Mouse (Mus musculus) liver, embryonic 16.5 days (tissue): ENCODE data around the gene Yif1b. TPM values are rescaled to one million over a fixed set of nuclear protein-coding genes. Genes with fewer than 3 reads are reported as not detected.
"Not testable (repeated sequence)": the region's sequence is repeated elsewhere in the genome, so short reads cannot be mapped to it uniquely, and the experiment has no call there.

Experiments
- ATAC-seq: fragments of 200-750 bp; cut with Nextera tagmentation; 2 replicates; pipeline ENCODE4 v1.8.0; 2017; ENCODE audit warnings: low read depth, mild to moderate bottlenecking, moderate number of reproducible peaks, moderate library complexity
- H3K27ac ChIP-seq: fragments of 300-500 bp; sonication (generic); 2 replicates; pipeline ENCODE4 v1.5.1; 2014; ENCODE audit warnings: mild to moderate bottlenecking, low read length
- H3K27me3 ChIP-seq: fragments of 300-500 bp; sonication (generic); 2 replicates; pipeline ENCODE4 v1.6.1; 2014; ENCODE audit warnings: low read depth, low read length, mixed read lengths; ENCODE audit not compliant: control insufficient read depth, insufficient read depth
- H3K36me3 ChIP-seq: fragments of 300-500 bp; sonication (generic); 2 replicates; pipeline ENCODE4 v1.6.1; 2014; ENCODE audit warnings: mild to moderate bottlenecking; ENCODE audit not compliant: control insufficient read depth, insufficient read depth
- H3K4me1 ChIP-seq: fragments of 300-500 bp; sonication (generic); 2 replicates; pipeline ENCODE4 v1.6.1; 2014; ENCODE audit warnings: low read depth, low read length, mixed read lengths; ENCODE audit not compliant: control insufficient read depth
- H3K4me2 ChIP-seq: fragments of 300-500 bp; sonication (generic); 2 replicates; pipeline ENCODE4 v1.6.1; 2014; ENCODE audit warnings: low read depth, low read length, mixed read lengths
- H3K4me3 ChIP-seq: fragments of 300-500 bp; sonication (generic); 2 replicates; pipeline ENCODE4 v1.5.1; 2014; ENCODE audit warnings: low read depth, mild to moderate bottlenecking, low read length
- H3K9ac ChIP-seq: fragments of 300-500 bp; sonication (generic); 2 replicates; pipeline ENCODE4 v1.6.1; 2014; ENCODE audit warnings: low read depth, low read length
- H3K9me3 ChIP-seq: fragments of 300-500 bp; sonication (generic); replicated peaks from 2 replicates; pipeline ENCODE4 v1.6.1; 2016; ENCODE audit warnings: low read length; ENCODE audit not compliant: control insufficient read depth
- WGBS: fragments of 180-500 bp; shearing (Covaris S2); extraction: QIAGEN DNeasy Blood & Tissue Kit; methylation state at CpG from one replicate; pipeline ENCODE4 v1.1.7; 2014; ENCODE audit not compliant: insufficient replicate concordance; 5-methylcytosine and 5-hydroxymethylcytosine counted together
- polyA plus RNA-seq: library from polyadenylated mRNA; unstranded; fragments of >200 nt; fragmentation: Nextera tagmentation; extraction: Ambion mirVana; gene quantifications from 2 replicates; pipeline ENCODE4 v1.2.1, GENCODE M21; 2015

The Yif1b gene
- 40.3 and 43.0 TPM in 2 replicates for polyA plus RNA-seq

DNA sequence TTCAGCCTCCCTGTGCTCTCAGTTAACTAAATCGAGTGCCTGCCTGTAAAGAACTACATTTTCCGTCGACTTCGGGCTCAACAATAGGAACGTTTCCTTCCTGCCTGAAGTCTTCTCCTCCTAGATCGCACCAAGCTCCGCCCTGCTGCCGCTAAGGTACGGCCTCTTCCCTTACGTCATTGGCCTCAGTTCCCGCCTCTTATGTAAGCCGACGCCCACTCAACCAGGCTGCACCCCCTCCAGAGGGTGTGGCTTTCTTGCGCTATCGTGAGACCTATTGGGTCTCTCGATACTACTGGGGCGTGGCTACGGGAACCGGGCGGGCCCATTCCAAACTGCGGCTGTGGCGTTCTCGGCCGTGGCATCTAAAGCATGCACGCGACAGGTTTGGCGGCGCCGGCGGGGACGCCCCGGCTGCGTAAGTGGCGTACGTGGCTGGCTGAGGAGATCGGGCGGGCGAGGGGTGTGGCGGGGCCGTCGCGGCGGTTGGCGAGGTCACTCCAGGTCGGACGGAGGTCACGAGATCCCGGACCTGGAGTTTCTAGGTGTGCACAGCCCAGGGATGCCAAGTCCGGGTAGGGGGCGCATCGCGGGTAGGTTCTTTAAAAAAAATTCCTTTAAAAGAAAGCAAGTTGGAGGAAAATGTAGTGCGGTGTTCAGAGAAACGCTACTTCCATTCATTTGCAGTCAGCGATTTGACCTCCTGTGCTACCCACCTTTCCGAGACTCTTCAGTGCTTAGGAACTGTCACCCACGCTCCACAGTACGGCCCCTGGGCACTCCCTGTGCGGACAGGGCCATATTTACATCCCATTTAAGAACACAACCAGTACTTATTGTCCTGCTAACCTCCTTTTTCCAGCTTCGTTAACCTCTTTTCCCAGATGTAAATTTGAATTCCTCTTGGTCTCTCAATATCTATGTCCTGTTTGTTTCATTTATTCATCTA lies at the start of gene Yif1b:
Yif1b (plus strand) TSS at position 311 of the 949 bp plus-strand sequence.
- peak within 1 kb of the TSS; percentile 77 for H3K4me3 ChIP-seq
- peak within 1 kb of the TSS; percentile 69 for H3K9ac ChIP-seq
- H3K36me3 ChIP-seq, result no peaks in the 10 kb centered on the region
- H3K4me2 ChIP-seq, result peak within 1 kb of the TSS; percentile 92
- ATAC-seq, result peak; percentile 98
- no peaks in the 10 kb centered on the region for H3K9me3 ChIP-seq
- WGBS, result under 1% methylated on average over 60 of the region's 60 CpGs
- H3K27ac ChIP-seq, result peak within 1 kb of the TSS; percentile 87
- peaks cover 15% of the 10 kb centered on the region for H3K4me1 ChIP-seq
- H3K27me3 ChIP-seq, result no peaks in the 10 kb centered on the region; the same call in 1 of the 2 replicates

DNA sequence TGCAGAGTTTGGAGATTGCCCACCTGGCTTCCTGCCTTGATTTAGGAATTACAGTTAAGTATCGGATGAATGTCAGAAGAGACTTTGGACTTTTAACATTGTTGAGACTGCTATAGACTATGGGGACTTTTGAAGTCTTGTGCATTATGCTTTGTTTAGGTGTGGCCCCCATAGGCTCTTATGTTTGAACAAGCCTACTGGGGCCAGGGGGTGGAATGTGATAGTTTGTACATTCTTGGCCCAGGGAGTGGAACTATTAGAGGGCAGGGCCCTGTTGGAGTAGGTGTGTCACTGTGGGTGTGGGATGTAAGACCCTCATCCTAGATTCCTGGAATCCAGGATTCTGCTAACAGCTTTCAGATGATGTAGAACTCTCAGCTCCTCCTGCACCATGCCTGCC lies 43.9 kb upstream of the Yif1b start:
- not testable (repeated sequence) for ATAC-seq, H3K9ac ChIP-seq, H3K4me3 ChIP-seq, H3K27ac ChIP-seq, H3K4me1 ChIP-seq, H3K27me3 ChIP-seq, H3K9me3 ChIP-seq, H3K4me2 ChIP-seq, H3K36me3 ChIP-seq
- WGBS, result 50% methylated on average over 1 of the region's 1 CpGs

GRCm38 (mm10) chr7:29202577-29202976 lies 35.6 kb upstream of the Yif1b start:
- Histone ChIP-seq H3K27ac (no peak overlapping the region), H3K4me2 (no peak overlapping the region), H3K4me3 (no peak overlapping the region), H3K27me3 (no peaks in the 10 kb centered on the region), H3K9ac (no peak overlapping the region), H3K4me1 (no peaks in the 10 kb centered on the region), H3K36me3 (no peaks in the 10 kb centered on the region), H3K9me3 (no peaks in the 10 kb centered on the region)
- ATAC-seq, result no peak
- 58% methylated on average over 6 of the region's 6 CpGs for WGBS

DNA sequence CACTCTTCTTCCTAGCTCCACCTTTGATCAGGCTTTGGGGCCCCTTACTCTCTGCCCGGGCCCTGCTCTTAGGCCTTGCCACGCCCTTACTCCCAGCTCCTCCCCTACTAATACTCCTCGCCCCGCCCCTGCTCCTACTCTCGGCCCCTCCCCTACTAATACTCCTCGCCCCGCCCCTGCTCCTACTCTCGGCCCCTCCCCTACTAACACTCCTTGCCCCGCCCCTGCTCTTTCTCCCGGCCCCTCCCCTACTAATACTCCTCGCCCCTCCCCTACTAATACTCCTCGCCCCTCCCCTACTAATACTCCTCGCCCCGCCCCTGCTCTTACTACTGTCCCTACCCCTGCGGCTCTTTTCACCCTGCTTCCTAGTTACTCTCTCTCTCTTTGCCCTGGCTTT lies 27.1 kb upstream of the Yif1b start:
- WGBS, result 6% methylated on average over 15 of the region's 15 CpGs
- H3K4me3 ChIP-seq, result peak overlapping the region; percentile 56
- not testable (repeated sequence) for H3K9ac ChIP-seq, H3K9me3 ChIP-seq, H3K36me3 ChIP-seq, H3K27me3 ChIP-seq, H3K4me1 ChIP-seq
- peak overlapping the region; percentile 71; the same call in 1 of the 2 replicates for H3K27ac ChIP-seq
- H3K4me2 ChIP-seq, result peak overlapping the region; percentile 72
- peak; percentile 61 for ATAC-seq

DNA sequence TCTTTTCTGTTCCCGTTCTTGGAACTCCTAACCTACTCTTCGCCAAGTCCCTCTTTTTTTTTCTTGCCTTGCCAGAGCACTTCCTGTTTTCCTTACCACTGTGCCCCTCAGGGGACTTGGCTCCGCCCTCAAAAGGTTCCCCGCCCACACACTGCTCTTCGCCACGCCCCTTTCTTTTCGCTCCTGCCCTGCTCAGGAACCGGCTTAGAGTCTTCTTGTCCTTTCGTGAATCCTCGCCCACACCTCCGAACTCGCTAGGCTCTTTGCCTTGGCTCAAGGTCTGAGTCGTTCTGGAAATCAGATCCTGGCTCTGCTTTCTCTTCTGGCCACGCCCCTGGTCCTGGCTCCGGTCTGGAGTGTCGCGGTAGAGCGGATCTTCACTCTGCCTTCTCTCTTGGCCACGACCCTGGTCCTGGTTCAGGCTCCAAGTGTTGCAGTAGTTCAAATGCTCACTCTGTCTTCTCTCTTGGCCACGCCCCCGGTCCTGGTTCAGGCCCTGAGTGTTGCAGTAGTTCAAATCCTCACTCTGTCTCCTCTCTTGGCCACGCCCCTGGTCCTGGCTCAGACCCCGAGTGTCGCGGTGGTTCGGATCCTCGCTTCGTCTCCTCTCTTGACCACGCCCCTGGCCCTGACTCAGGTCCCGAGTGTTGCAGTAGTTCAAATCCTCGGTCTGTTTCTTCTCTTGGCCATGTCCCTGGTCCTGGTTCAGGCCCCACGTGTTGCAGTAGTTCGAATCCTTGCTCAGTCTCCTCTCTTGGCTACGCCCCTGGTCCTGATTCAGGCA lies 26.5 kb upstream of the Yif1b start:
- Histone ChIP-seq H3K4me3 (peak overlapping the region; percentile 56), H3K9ac (0 out of 2 replicates have a peak overlapping the region, but pooled peaks have one; percentile 16), H3K9me3 (no peaks in the 10 kb centered on the region; the same call in 1 of the 2 replicates), H3K4me1 (peaks cover 10% of the 10 kb centered on the region), H3K27ac (peak overlapping the region; percentile 71), H3K36me3 (no peaks in the 10 kb centered on the region), H3K4me2 (peak overlapping the region; percentile 72), H3K27me3 (no peaks in the 10 kb centered on the region)
- peak; percentile 79 for ATAC-seq
- 3% methylated on average over 34 of the region's 34 CpGs for WGBS

- Histone ChIP-seq H3K4me3 (peak overlapping the region; percentile 56), H3K9ac (no peak overlapping the region)
- 16% methylated on average over 26 of the region's 26 CpGs for whole genome bisulfite sequencing
Measured at GRCm38 (mm10) chr7:29212199-29212765, 25.8 kb upstream of the Yif1b start.

DNA sequence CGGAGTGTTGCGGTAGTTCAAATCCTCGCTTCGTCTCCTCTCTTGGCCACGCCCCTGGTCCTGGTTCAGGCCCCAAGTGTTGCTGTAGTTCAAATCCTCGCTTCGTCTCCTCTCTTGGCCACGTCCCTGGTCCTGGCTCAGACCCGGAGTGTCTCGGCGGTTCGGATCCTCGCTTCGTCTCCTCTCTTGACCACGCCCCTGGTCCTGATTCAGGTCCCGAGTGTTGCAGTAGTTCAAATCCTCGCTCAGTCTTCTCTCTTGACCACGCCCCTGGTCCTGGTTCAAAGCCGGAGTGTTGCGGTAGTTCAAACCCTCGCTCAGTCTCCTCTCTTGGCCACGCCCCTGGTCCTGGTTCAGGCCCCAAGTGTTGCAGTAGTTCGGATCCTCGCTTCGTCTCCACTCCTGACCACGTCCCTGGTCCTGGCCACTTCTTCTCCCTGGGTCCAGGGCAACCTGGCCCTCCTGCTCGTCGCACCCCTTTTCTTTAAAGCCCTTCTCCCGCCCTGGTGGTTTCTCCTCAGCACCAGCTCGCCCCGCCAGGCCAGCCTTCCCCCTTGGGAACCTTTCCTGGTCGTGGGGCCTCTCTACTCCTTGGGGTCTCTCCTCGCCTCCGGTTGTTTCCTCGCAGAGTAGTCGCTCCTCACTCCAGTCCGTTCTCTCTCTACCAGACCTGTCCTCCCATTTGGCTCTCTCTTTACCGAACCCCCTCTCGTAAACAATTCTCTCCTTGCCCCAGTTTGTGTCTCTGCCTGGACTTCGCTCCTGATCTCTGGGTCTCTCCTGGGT lies 25.2 kb upstream of the Yif1b start:
- not testable (repeated sequence) for ATAC-seq, H3K27ac ChIP-seq, H3K4me2 ChIP-seq, H3K9ac ChIP-seq, H3K36me3 ChIP-seq, H3K4me1 ChIP-seq, H3K4me3 ChIP-seq, H3K9me3 ChIP-seq, H3K27me3 ChIP-seq
- 40% methylated on average over 40 of the region's 40 CpGs for WGBS

More at GRCm38 (mm10) chr7:29212199-29212765, 25.8 kb upstream of the Yif1b start:
- peak overlapping the region; percentile 71 for H3K27ac ChIP-seq
- H3K4me1 ChIP-seq, result peaks cover 10% of the 10 kb centered on the region
- no peak for ATAC-seq
- no peaks in the 10 kb centered on the region for H3K27me3 ChIP-seq
- H3K36me3 ChIP-seq, result no peaks in the 10 kb centered on the region
- H3K4me2 ChIP-seq, result peak overlapping the region; percentile 72
- no peaks in the 10 kb centered on the region; the same call in 1 of the 2 replicates for H3K9me3 ChIP-seq

GRCm38 (mm10) chr7:29213675-29214082 lies 24.4 kb upstream of the Yif1b start, which contains the start of gene Catsperg1:
Catsperg1 (minus strand) TSS chr7:29214035.
- no peaks in the 10 kb centered on the region for H3K27me3 ChIP-seq
- H3K36me3 ChIP-seq, result no peaks in the 10 kb centered on the region
- H3K4me2 ChIP-seq, result no peak within 1 kb of the TSS
- no peak within 1 kb of the TSS for H3K27ac ChIP-seq
- WGBS, result 23% methylated on average over 20 of the region's 20 CpGs
- no peak for ATAC-seq
- H3K9ac ChIP-seq, result no peak within 1 kb of the TSS
- H3K4me1 ChIP-seq, result peaks cover 10% of the 10 kb centered on the region
- no peaks in the 10 kb centered on the region; the same call in 1 of the 2 replicates for H3K9me3 ChIP-seq
- H3K4me3 ChIP-seq, result no peak within 1 kb of the TSS
